Mouse (Mus musculus) limb, embryonic 12.5 days (tissue): ENCODE data around the gene Tube1. TPM values are rescaled to one million over a fixed set of nuclear protein-coding genes. Genes with fewer than 3 reads are reported as not detected.

Experiments
- ATAC-seq: fragments of 200-750 bp; cut with Nextera tagmentation; 2 replicates; pipeline ENCODE4 v1.8.0; 2017; ENCODE audit warnings: low read depth, moderate TSS enrichment; ENCODE audit not compliant: insufficient number of reproducible peaks, insufficient read depth, low FRiP score, low TSS enrichment
- H3K27ac ChIP-seq: fragments of 300-500 bp; sonication (generic); 2 replicates; pipeline ENCODE4 v1.5.1; 2016; ENCODE audit warnings: mild to moderate bottlenecking, moderate library complexity
- H3K27me3 ChIP-seq: fragments of 300-500 bp; sonication (generic); 2 replicates; pipeline ENCODE4 v1.6.1; 2016; ENCODE audit warnings: mild to moderate bottlenecking, moderate library complexity
- H3K36me3 ChIP-seq: fragments of 300-500 bp; sonication (generic); 2 replicates; pipeline ENCODE4 v1.6.1; 2016; ENCODE audit warnings: mild to moderate bottlenecking, moderate library complexity
- H3K4me1 ChIP-seq: fragments of 300-500 bp; sonication (generic); replicated peaks from 2 replicates; pipeline ENCODE4 v1.6.1; 2016
- H3K4me2 ChIP-seq: fragments of 300-500 bp; sonication (generic); 2 replicates; pipeline ENCODE4 v1.6.1; 2016; ENCODE audit warnings: mild to moderate bottlenecking, moderate library complexity
- H3K4me3 ChIP-seq: fragments of 300-500 bp; sonication (generic); replicated peaks from 2 replicates; pipeline ENCODE4 v1.5.1; 2016; ENCODE audit warnings: mild to moderate bottlenecking
- H3K9ac ChIP-seq: fragments of 300-500 bp; sonication (generic); replicated peaks from 2 replicates; pipeline ENCODE4 v1.6.1; 2016; ENCODE audit warnings: mild to moderate bottlenecking, moderate library complexity
- H3K9me3 ChIP-seq: fragments of 300-500 bp; sonication (generic); 2 replicates; pipeline ENCODE4 v1.6.1; 2016; ENCODE audit warnings: mild to moderate bottlenecking, moderate library complexity
- WGBS: fragments of 180-500 bp; shearing (Covaris S2); methylation state at CpG from one replicate; pipeline ENCODE4 v1.1.7; 2016; 5-methylcytosine and 5-hydroxymethylcytosine counted together
- polyA plus RNA-seq: library from polyadenylated mRNA; unstranded; fragments of >200 nt; fragmentation: Nextera tagmentation; extraction: Ambion mirVana; gene quantifications from 2 replicates; pipeline ENCODE4 v1.2.1, GENCODE M21; 2016

Gene Tube1
- polyA plus RNA-seq, 1 experiment from 2014 or later = 20.3 TPM

DNA sequence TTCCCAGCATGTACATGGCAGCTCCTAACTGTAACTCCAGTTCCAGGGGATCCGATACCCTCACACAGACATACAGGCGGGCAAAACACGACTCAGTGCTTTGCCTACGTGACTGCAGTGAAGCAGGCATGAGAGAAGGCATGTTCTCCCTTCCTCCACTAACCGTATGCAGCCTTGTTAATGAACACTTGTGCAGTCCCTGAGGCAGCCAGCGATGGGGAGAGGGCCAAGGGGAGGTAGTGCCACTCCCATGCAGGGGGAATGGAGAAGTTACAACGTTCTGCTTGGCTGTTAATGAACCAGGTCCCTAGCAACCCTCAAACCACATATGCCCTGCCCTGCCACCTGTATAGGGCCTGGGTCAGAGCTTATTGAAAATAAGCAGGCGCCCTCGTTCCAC is 35.9 kb downstream of the Tube1 start:
- Histone ChIP-seq H3K9me3 (no peaks in the 10 kb centered on the region), H3K27ac (peak overlapping the region; percentile 23; the same call in 1 of the 2 replicates), H3K4me1 (peaks cover 38% of the 10 kb centered on the region), H3K9ac (no peak overlapping the region), H3K36me3 (no peaks in the 10 kb centered on the region), H3K27me3 (no peaks in the 10 kb centered on the region), H3K4me3 (peak overlapping the region; percentile 28), H3K4me2 (peak overlapping the region; percentile 80)
- ATAC-seq = no peak
- 24% methylated on average over 9 of the region's 9 CpGs for WGBS

- no peak; the same call in 1 of the 2 replicates for ATAC-seq
- WGBS = 3% methylated on average over 8 of the region's 8 CpGs
- no peak overlapping the region for H3K9ac ChIP-seq
- H3K27ac ChIP-seq = no peak overlapping the region
- H3K4me1 ChIP-seq = peaks cover 43% of the 10 kb centered on the region
- no peaks in the 10 kb centered on the region for H3K36me3 ChIP-seq
- H3K4me3 ChIP-seq = peak overlapping the region; percentile 28
- peak overlapping the region; percentile 80 for H3K4me2 ChIP-seq
- no peaks in the 10 kb centered on the region for H3K9me3 ChIP-seq
- H3K27me3 ChIP-seq = no peaks in the 10 kb centered on the region
These were observed 36.4 kb downstream of the Tube1 start for GRCm38 (mm10) chr10:39170181-39170580.

GRCm38 (mm10) chr10:39170706-39171105 is 36.9 kb downstream of the Tube1 start:
- WGBS = 13% methylated on average over 6 of the region's 6 CpGs
- 0 out of 2 replicates have a peak overlapping the region, but pooled peaks have one; percentile 41 for H3K4me3 ChIP-seq

DNA sequence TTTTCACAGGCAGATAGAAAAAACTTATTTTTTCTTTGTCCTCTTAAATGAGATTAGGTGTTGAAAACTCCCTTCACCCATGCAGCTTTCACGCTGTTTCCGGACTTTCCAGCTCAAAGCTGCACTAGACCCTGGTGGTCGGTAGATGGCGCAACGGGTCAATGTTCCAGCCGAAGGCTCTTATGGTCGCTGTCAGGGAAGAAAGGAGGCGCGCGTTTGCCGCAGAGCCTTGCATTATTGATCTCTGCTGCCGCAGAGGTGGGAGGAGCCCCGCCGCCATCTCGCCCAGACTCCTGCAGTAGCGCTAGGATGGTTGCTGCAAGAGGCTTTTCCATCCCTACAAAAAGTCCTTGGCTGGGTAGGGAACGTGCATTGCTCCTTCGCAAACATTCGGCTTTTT is 37.4 kb downstream of the Tube1 start:
- H3K27me3 ChIP-seq = no peaks in the 10 kb centered on the region
- peak overlapping the region; percentile 80 for H3K4me2 ChIP-seq
- WGBS = under 1% methylated on average over 19 of the region's 19 CpGs
- H3K4me3 ChIP-seq = peak overlapping the region; percentile 41
- peaks cover 45% of the 10 kb centered on the region for H3K4me1 ChIP-seq
- H3K27ac ChIP-seq = peak overlapping the region; percentile 72
- peak overlapping the region; percentile 38; the same call in 1 of the 2 replicates for H3K9ac ChIP-seq
- H3K9me3 ChIP-seq = no peaks in the 10 kb centered on the region
- H3K36me3 ChIP-seq = no peaks in the 10 kb centered on the region
- ATAC-seq = peak; percentile 76

More at GRCm38 (mm10) chr10:39170706-39171105, 36.9 kb downstream of the Tube1 start:
- Histone ChIP-seq H3K4me1 (peaks cover 45% of the 10 kb centered on the region), H3K27ac (no peak overlapping the region), H3K36me3 (no peaks in the 10 kb centered on the region), H3K27me3 (no peaks in the 10 kb centered on the region), H3K9ac (no peak overlapping the region), H3K4me2 (peak overlapping the region; percentile 80), H3K9me3 (no peaks in the 10 kb centered on the region)
- ATAC-seq = no peak

- WGBS = 19% methylated on average over 26 of the region's 26 CpGs
- Histone ChIP-seq H3K4me3 (peak overlapping the region; percentile 41), H3K27ac (peak overlapping the region; percentile 72), H3K9ac (peak overlapping the region; percentile 38; the same call in 1 of the 2 replicates), H3K4me2 (peak overlapping the region; percentile 80), H3K27me3 (no peaks in the 10 kb centered on the region), H3K36me3 (no peaks in the 10 kb centered on the region), H3K4me1 (peaks cover 45% of the 10 kb centered on the region), H3K9me3 (no peaks in the 10 kb centered on the region)
- ATAC-seq = peak; percentile 13
These were observed 38.1 kb downstream of the Tube1 start for GRCm38 (mm10) chr10:39171603-39172539.

DNA sequence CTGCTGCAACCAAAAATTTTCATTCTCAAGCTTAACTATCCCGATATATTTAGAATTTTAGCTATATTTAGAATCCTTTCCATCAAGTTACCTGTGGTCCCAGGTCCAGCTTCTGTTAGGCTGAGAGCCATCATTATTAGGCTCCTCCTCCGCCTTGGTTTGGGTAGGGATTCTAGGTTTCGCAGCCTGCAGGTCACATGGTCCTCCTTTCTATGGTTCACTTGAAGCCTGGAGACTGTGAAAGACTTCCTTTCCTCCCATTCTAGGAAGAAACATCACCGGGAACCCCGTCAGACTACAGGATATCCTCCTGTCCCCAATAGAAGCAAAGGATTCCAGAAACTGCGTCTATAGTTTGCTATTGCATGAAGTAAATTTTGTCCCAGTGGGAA is 38.8 kb downstream of the Tube1 start:
- whole genome bisulfite sequencing = 89% methylated on average over 6 of the region's 6 CpGs
- H3K9ac ChIP-seq = no peak overlapping the region
- H3K9me3 ChIP-seq = no peaks in the 10 kb centered on the region
- H3K4me2 ChIP-seq = no peak overlapping the region; the same call in 1 of the 2 replicates
- H3K27ac ChIP-seq = no peak overlapping the region
- no peak overlapping the region for H3K4me3 ChIP-seq
- H3K27me3 ChIP-seq = no peaks in the 10 kb centered on the region
- H3K4me1 ChIP-seq = peaks cover 45% of the 10 kb centered on the region
- no peaks in the 10 kb centered on the region for H3K36me3 ChIP-seq
- ATAC-seq = no peak

GRCm38 (mm10) chr10:39173077-39173476 is 39.3 kb downstream of the Tube1 start:
- 41% methylated on average over 13 of the region's 13 CpGs for WGBS
- ATAC-seq = no peak
- peak overlapping the region; percentile 25 for H3K4me2 ChIP-seq
- no peak overlapping the region for H3K4me3 ChIP-seq
- H3K27ac ChIP-seq = no peak overlapping the region
- H3K9ac ChIP-seq = no peak overlapping the region
- 0 out of 2 replicates have a peak, but pooled peaks cover 4% of the 10 kb centered on the region for H3K9me3 ChIP-seq
- H3K27me3 ChIP-seq = no peaks in the 10 kb centered on the region
- peaks cover 42% of the 10 kb centered on the region for H3K4me1 ChIP-seq
- no peaks in the 10 kb centered on the region for H3K36me3 ChIP-seq

- H3K27ac ChIP-seq = no peak overlapping the region
- 0 out of 2 replicates have a peak, but pooled peaks cover 4% of the 10 kb centered on the region for H3K9me3 ChIP-seq
- H3K36me3 ChIP-seq = no peaks in the 10 kb centered on the region
- no peak overlapping the region for H3K4me2 ChIP-seq
- no peak overlapping the region for H3K9ac ChIP-seq
- peaks cover 22% of the 10 kb centered on the region for H3K4me1 ChIP-seq
- no peak overlapping the region for H3K4me3 ChIP-seq
- 79% methylated on average over 5 of the region's 5 CpGs for WGBS
- ATAC-seq = no peak
- H3K27me3 ChIP-seq = no peaks in the 10 kb centered on the region
These were observed 43.2 kb downstream of the Tube1 start for GRCm38 (mm10) chr10:39176981-39177380.

- no peak overlapping the region for H3K9ac ChIP-seq
- H3K36me3 ChIP-seq = no peaks in the 10 kb centered on the region
- H3K27ac ChIP-seq = no peak overlapping the region
- no peak for ATAC-seq
- no peak overlapping the region for H3K4me3 ChIP-seq
- no peaks in the 10 kb centered on the region for H3K27me3 ChIP-seq
- no peaks in the 10 kb centered on the region for H3K4me1 ChIP-seq
- H3K9me3 ChIP-seq = no peaks in the 10 kb centered on the region
- H3K4me2 ChIP-seq = no peak overlapping the region
- WGBS = 83% methylated on average over 8 of the region's 8 CpGs
These were observed 51.2 kb downstream of the Tube1 start for GRCm38 (mm10) chr10:39184864-39185544.

DNA sequence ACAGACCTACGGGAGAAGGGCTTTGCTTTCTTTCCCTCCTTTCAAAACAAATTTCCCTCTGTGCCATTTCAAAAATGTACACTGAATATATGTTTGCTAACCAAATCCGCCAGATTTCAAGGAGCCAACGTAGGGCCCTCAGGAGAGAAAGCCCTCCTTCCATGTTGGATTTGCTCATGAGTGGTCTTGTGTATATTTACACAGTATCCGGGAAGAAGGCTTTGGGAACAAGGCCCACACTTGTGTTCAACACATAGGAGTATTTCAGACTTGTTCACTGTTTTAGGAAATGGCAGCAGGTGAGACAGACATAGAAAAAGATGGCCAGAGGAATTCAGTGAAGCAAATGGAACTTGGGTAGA is 51.8 kb downstream of the Tube1 start:
- 91% methylated on average over 4 of the region's 4 CpGs for WGBS
- no peak overlapping the region for H3K4me3 ChIP-seq
- H3K27ac ChIP-seq = no peak overlapping the region
- H3K9ac ChIP-seq = no peak overlapping the region
- no peaks in the 10 kb centered on the region for H3K4me1 ChIP-seq
- H3K4me2 ChIP-seq = no peak overlapping the region
- no peak for ATAC-seq
- H3K9me3 ChIP-seq = no peaks in the 10 kb centered on the region
- H3K36me3 ChIP-seq = no peaks in the 10 kb centered on the region
- H3K27me3 ChIP-seq = no peaks in the 10 kb centered on the region

GRCm38 (mm10) chr10:39192673-39193072 is 58.9 kb downstream of the Tube1 start:
- H3K4me3 ChIP-seq = no peak overlapping the region
- H3K9ac ChIP-seq = no peak overlapping the region
- no peak overlapping the region for H3K27ac ChIP-seq
- 96% methylated on average over 3 of the region's 3 CpGs for WGBS
- H3K4me2 ChIP-seq = no peak overlapping the region
- no peaks in the 10 kb centered on the region for H3K27me3 ChIP-seq
- no peaks in the 10 kb centered on the region for H3K9me3 ChIP-seq
- ATAC-seq = no peak
- no peaks in the 10 kb centered on the region for H3K4me1 ChIP-seq
- H3K36me3 ChIP-seq = no peaks in the 10 kb centered on the region
